Mouse (Mus musculus) liver, embryonic 16.5 days (tissue): ENCODE data around the gene Zfp773. TPM values are rescaled to one million over a fixed set of nuclear protein-coding genes. Genes with fewer than 3 reads are reported as not detected.
"Not testable (repeated sequence)": the region's sequence is repeated elsewhere in the genome, so short reads cannot be mapped to it uniquely, and the experiment has no call there.

ENCODE experiments used
- ATAC-seq: fragments of 200-750 bp; cut with Nextera tagmentation; 2 replicates; pipeline ENCODE4 v1.8.0; 2017; ENCODE audit warnings: low read depth, mild to moderate bottlenecking, moderate number of reproducible peaks, moderate library complexity
- H3K27ac ChIP-seq: fragments of 300-500 bp; sonication (generic); 2 replicates; pipeline ENCODE4 v1.5.1; 2014; ENCODE audit warnings: mild to moderate bottlenecking, low read length
- H3K27me3 ChIP-seq: fragments of 300-500 bp; sonication (generic); 2 replicates; pipeline ENCODE4 v1.6.1; 2014; ENCODE audit warnings: low read depth, low read length, mixed read lengths; ENCODE audit not compliant: control insufficient read depth, insufficient read depth
- H3K36me3 ChIP-seq: fragments of 300-500 bp; sonication (generic); 2 replicates; pipeline ENCODE4 v1.6.1; 2014; ENCODE audit warnings: mild to moderate bottlenecking; ENCODE audit not compliant: control insufficient read depth, insufficient read depth
- H3K4me1 ChIP-seq: fragments of 300-500 bp; sonication (generic); 2 replicates; pipeline ENCODE4 v1.6.1; 2014; ENCODE audit warnings: low read depth, low read length, mixed read lengths; ENCODE audit not compliant: control insufficient read depth
- H3K4me2 ChIP-seq: fragments of 300-500 bp; sonication (generic); 2 replicates; pipeline ENCODE4 v1.6.1; 2014; ENCODE audit warnings: low read depth, low read length, mixed read lengths
- H3K4me3 ChIP-seq: fragments of 300-500 bp; sonication (generic); 2 replicates; pipeline ENCODE4 v1.5.1; 2014; ENCODE audit warnings: low read depth, mild to moderate bottlenecking, low read length
- H3K9ac ChIP-seq: fragments of 300-500 bp; sonication (generic); 2 replicates; pipeline ENCODE4 v1.6.1; 2014; ENCODE audit warnings: low read depth, low read length
- H3K9me3 ChIP-seq: fragments of 300-500 bp; sonication (generic); replicated peaks from 2 replicates; pipeline ENCODE4 v1.6.1; 2016; ENCODE audit warnings: low read length; ENCODE audit not compliant: control insufficient read depth
- WGBS: fragments of 180-500 bp; shearing (Covaris S2); extraction: QIAGEN DNeasy Blood & Tissue Kit; methylation state at CpG from one replicate; pipeline ENCODE4 v1.1.7; 2014; ENCODE audit not compliant: insufficient replicate concordance; 5-methylcytosine and 5-hydroxymethylcytosine counted together
- polyA plus RNA-seq: library from polyadenylated mRNA; unstranded; fragments of >200 nt; fragmentation: Nextera tagmentation; extraction: Ambion mirVana; gene quantifications from 2 replicates; pipeline ENCODE4 v1.2.1, GENCODE M21; 2015

The Zfp773 gene
- polyA plus RNA-seq, result 0.32 and 0.35 TPM in 2 replicates

GRCm38 (mm10) chr7:7136379-7136866 is at the start of gene Zfp773:
Gene Zfp773 (minus strand): TSS chr7:7136755.
- Histone ChIP-seq H3K4me2 (peak within 1 kb of the TSS; percentile 56), H3K36me3 (no peaks in the 10 kb centered on the region), H3K4me3 (peak within 1 kb of the TSS; percentile 57), H3K4me1 (peaks cover 3% of the 10 kb centered on the region; the same call in 1 of the 2 replicates), H3K27me3 (no peaks in the 10 kb centered on the region), H3K9me3 (no peaks in the 10 kb centered on the region), H3K9ac (no peak within 1 kb of the TSS; the same call in 1 of the 2 replicates), H3K27ac (no peak within 1 kb of the TSS)
- ATAC-seq, result peak; percentile 90
- WGBS, result 7% methylated on average over 16 of the region's 16 CpGs

GRCm38 (mm10) chr7:7185897-7186296 is 49.3 kb upstream of the Zfp773 start:
- ATAC-seq, result no peak
- H3K9ac ChIP-seq, result no peak overlapping the region
- WGBS, result 71% methylated on average over 1 of the region's 1 CpGs

GRCm38 (mm10) chr7:7171227-7172147 is 34.9 kb upstream of the Zfp773 start, which contains the start of gene Zfp418:
Gene Zfp418 (plus strand): TSS chr7:7171330.
- Histone ChIP-seq H3K9me3 (no peaks in the 10 kb centered on the region), H3K4me1 (no peaks in the 10 kb centered on the region; the same call in 1 of the 2 replicates), H3K4me2 (peak within 1 kb of the TSS; percentile 74), H3K27me3 (no peaks in the 10 kb centered on the region), H3K27ac (0 out of 2 replicates have a peak within 1 kb of the TSS, but pooled peaks have one; percentile 7), H3K4me3 (peak within 1 kb of the TSS; percentile 63), H3K36me3 (no peaks in the 10 kb centered on the region), H3K9ac (peak within 1 kb of the TSS; percentile 60)
- peak; percentile 91 for ATAC-seq
- WGBS, result 2% methylated on average over 26 of the region's 26 CpGs

More at GRCm38 (mm10) chr7:7185897-7186296, 49.3 kb upstream of the Zfp773 start:
- Histone ChIP-seq H3K4me1 (peaks cover 5% of the 10 kb centered on the region; the same call in 1 of the 2 replicates), H3K4me3 (no peak overlapping the region), H3K27me3 (no peaks in the 10 kb centered on the region), H3K9me3 (no peaks in the 10 kb centered on the region), H3K4me2 (no peak overlapping the region), H3K27ac (no peak overlapping the region), H3K36me3 (peaks cover 3% of the 10 kb centered on the region)

- 71% methylated on average over 15 of the region's 15 CpGs for WGBS
- Histone ChIP-seq H3K4me1 (no peaks in the 10 kb centered on the region), H3K4me2 (no peak overlapping the region), H3K4me3 (no peak overlapping the region), H3K9ac (no peak overlapping the region), H3K27ac (no peak overlapping the region), H3K27me3 (no peaks in the 10 kb centered on the region), H3K9me3 (no peaks in the 10 kb centered on the region), H3K36me3 (no peaks in the 10 kb centered on the region)
- no peak for ATAC-seq
Observed at GRCm38 (mm10) chr7:7145991-7146608, 9.5 kb upstream of the Zfp773 start.

- H3K9ac ChIP-seq, result no peak overlapping the region
- no peak overlapping the region for H3K4me2 ChIP-seq
- H3K9me3 ChIP-seq, result no peaks in the 10 kb centered on the region
- H3K4me1 ChIP-seq, result no peaks in the 10 kb centered on the region
- WGBS, result 69% methylated on average over 1 of the region's 1 CpGs
- H3K36me3 ChIP-seq, result no peaks in the 10 kb centered on the region
- H3K27me3 ChIP-seq, result no peaks in the 10 kb centered on the region
- H3K4me3 ChIP-seq, result no peak overlapping the region
- no peak overlapping the region for H3K27ac ChIP-seq
- ATAC-seq, result no peak
Observed at GRCm38 (mm10) chr7:7144215-7144614, 7.7 kb upstream of the Zfp773 start.

GRCm38 (mm10) chr7:7132751-7133150 is 3.8 kb downstream of the Zfp773 start:
- no peaks in the 10 kb centered on the region for H3K9me3 ChIP-seq
- H3K9ac ChIP-seq, result no peak overlapping the region
- H3K4me2 ChIP-seq, result no peak overlapping the region
- no peak overlapping the region for H3K4me3 ChIP-seq
- H3K36me3 ChIP-seq, result no peaks in the 10 kb centered on the region
- no peak for ATAC-seq
- 64% methylated on average over 8 of the region's 8 CpGs for WGBS
- H3K27me3 ChIP-seq, result no peaks in the 10 kb centered on the region
- H3K27ac ChIP-seq, result no peak overlapping the region
- H3K4me1 ChIP-seq, result peaks cover 3% of the 10 kb centered on the region; the same call in 1 of the 2 replicates

GRCm38 (mm10) chr7:7130491-7131124 is 5.9 kb downstream of the Zfp773 start:
- not testable (repeated sequence) for H3K4me2 ChIP-seq, H3K27ac ChIP-seq, H3K9me3 ChIP-seq, ATAC-seq, H3K4me1 ChIP-seq, H3K4me3 ChIP-seq, H3K27me3 ChIP-seq, H3K9ac ChIP-seq, H3K36me3 ChIP-seq
- 79% methylated on average over 14 of the region's 15 CpGs for WGBS

- Histone ChIP-seq H3K36me3 (no peaks in the 10 kb centered on the region), H3K27me3 (no peaks in the 10 kb centered on the region), H3K9ac (no peak overlapping the region), H3K4me1 (peaks cover 8% of the 10 kb centered on the region), H3K27ac (no peak overlapping the region), H3K4me2 (peak overlapping the region; percentile 67), H3K9me3 (no peaks in the 10 kb centered on the region), H3K4me3 (peak overlapping the region; percentile 72)
- 35% methylated on average over 6 of the region's 6 CpGs for WGBS
- no peak for ATAC-seq
Observed at GRCm38 (mm10) chr7:7121602-7121980, 15.0 kb downstream of the Zfp773 start.
